Mouse (Mus musculus) right cerebral cortex, adult 2 months (tissue): ENCODE results near the gene Phf3.

ENCODE experiments used
- DNase-seq, 2 experiments: peaks; one replicate each; pipeline ENCODE4 v3.0.0; 2021 to 2022; ENCODE audit warnings: low spot score in 2 of 2

Phf3 gene

DNA sequence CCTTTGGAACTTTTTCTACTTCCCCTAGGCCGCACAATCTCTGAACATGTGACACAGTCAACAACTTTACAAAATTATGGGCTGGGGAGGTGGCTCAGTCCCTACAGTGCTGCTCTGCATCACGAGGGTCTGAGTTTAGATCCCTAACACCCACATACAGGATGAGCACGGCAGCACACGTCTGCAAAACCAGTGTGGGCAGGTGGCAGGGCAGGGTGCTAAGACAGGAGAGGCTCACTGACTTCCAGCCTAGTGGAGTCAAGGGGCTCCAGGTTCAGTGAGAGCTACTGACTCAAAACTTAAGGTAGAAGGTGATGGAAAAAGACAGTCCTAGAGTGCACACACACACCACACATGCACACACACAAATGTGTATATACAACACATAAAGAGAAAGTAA is 40.9 kb downstream of the Phf3 start:
- no peak for DNase-seq

DNA sequence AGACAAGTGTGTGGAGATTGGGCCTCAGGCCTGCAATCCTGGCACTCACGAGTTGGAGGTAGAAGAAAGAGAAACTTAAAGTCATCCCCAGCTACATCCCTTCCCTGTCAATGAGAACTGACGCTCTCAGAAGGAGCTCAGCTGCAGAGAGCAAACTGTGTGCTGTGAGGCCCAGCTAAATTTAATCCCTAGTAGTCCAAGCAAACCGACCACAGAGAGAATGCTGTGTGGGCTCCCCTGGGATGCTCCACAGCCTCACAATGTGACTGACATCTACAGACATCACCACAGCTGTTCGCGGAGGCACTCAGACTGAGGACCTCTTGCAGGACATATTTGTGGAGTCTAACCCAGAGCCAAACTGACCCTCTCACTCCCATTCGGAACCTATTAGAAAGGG is 54.3 kb downstream of the Phf3 start:
- no peak for DNase-seq

DNA sequence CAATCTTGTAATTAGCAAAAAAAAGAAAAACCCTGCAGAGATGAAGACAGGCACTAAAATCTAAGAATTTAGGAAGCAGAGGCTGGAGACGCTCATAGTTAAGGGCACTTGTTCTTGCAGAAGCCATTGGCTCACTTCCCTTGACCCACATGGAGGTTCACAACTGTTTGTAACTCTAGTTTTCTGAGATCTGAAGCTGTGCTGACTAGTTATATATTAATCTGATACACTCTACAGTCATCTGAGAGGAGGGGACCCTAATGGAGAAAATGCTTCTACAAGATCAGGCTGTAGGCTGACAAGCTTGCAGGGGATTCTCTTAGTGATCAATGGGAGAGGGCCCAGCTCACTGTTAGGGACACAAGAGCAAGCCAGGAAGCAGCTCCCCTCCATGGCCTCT is 58.1 kb downstream of the Phf3 start:
- no peak for DNase-seq

DNA sequence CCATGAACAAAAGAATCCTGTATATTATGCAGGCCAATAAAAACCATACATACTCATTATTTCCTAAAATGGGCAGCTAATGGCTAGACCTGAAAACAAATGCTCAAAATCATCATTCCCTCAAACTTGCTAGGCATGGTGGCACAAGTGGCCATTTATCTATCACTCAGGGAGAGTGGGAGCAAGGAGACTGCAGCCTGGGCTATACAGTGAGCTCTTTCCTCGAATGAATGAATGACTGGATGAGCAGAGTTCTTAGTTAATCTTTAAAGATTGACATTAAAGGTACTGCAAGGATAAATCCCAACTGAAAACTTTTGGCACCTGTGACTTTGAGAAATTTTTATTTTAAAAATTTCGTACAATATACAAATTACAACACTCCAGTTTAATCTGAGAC is 58.7 kb downstream of the Phf3 start:
- DNase-seq = no peak

DNA sequence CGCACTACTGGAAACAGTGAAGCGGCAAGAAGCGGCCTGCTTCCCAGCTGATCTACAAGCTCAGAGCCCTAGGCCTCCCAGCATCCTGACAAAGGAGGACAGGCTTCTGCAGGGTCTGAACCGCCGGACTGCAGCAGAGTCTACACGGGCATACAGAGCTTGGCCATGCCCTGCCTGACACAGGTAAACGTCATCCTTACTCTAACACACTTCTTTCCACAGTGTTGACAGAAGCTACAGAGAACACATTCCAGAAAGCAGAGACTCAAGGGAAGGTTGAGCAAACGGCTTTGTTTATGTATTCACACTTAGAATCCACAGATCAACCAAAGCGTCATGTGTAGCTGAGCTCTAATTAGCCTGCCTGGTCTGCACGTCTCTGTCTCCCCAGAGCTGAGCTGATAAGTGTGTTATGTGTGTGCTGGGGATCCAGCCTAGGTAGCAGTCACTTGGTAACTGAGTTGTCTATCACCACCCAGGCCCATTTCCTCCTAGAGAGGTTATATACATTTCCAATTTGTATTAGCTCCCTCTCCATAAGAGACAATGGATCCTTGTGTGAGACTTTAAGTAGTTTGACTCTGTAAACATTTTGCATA is 65.5 kb downstream of the Phf3 start:
- no peak for DNase-seq

DNA sequence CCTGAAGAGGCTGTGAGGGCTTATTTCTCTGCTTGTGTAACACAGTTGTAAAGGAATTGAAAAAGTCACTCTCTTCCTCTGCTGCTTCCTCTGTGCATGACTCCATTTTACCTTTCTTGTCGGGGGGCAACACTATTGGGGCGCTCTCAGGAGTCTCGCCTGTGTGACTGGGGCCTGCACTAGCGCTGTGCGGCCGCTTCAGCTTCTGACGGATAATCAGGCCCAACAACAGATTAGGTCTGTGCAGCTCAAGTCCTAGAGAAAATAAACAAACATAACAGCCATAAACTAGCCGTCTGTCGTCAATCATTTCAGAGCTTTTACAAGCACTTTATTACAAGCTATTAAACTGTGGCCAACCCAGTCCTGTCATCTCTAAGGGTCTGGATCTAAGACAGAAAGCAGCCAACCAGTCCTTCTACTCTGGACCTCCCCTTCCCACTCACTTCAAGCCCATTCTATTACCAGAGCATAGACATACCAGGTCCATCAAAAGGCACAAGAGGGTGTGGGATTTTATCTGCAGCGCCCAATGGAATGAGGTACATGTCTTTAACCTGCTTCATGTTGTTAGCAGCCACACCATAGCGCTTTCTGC is 67.9 kb downstream of the Phf3 start:
- no peak for DNase-seq

DNA sequence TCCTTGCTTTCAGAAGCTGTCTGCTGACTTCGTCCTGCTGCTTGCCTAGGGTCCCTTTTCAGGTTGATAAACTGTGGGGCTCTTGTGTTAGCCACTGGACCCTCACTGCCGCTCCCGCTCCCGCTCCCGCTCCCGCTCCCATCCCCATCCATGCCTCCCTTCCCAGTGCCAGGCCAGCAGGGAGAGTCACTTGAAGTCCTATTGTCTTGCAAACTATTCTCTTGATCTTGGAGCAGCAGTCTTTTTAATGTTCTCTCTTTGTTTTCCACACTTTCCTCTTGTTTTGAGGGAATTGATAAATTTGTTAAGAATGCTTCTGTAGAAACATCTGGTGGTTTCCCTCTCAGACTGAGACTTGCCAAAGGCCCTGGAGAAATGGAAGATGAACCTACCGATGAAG is 68.8 kb downstream of the Phf3 start:
- no peak for DNase-seq

DNA sequence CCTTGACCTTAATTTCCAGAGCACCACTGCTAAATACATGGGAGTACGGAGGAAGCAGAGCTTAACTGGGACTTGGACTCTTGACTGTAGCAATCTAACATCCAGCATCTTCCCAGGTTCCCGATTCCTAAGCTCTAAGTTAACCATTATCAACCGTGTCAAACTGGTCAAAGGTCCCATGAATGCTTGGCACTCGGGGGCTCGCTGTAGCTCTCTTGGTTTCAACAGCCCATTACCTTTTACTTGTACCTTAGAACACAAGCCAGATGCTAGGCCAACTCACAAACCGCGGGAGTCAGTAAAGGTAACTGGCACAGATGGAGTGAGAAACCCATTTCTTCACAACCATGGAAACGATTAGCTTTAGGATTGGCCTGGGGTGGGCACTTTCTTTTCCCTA is 71.8 kb downstream of the Phf3 start:
- no peak for DNase-seq

DNA sequence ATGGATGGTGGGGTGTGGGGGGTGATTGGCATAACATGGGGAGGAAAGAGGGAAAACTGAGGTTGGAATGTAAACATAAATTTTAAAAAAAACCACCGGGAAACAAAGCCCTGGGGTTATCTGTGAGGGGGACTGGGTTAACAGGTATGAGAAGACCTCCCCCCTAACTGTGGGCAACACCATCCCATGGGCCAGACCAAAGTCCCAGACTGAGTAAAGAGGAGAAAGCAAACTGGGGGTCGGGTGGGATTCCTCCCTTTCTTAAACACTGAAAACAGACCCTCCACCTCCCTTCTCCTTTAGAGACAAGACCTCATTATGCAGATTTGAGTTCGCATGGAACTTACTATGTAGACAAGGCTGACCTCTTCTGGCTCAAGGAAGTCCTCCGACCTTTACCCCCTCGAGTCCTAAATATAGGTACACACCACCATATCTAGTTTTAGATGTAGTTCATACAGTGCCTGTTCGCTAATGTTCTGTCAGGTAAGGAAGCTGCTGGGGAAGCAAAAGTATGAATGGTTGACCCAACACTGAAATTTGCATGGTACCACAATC is 74.4 kb downstream of the Phf3 start:
- DNase-seq = no peak

DNA sequence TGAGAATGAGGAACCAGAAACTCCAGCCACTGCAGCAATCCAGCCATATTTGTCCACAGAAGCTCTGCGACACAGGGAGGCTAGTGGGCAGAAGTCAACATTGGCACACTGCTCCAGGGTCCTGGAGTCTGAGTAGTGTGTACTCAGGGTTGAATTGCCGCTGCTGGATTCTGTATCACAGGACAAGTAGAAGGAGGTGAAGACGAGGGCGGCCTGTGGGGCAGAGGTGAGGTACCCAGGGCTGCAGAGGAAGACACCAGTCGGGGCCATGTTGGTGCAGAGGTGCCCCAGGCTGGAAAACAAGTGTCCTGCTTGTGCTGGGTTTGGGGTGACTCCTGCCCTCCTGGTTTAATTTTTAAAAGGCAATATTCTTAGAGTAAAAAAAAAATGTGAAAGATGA is 79.1 kb downstream of the Phf3 start:
- no peak for DNase-seq

DNA sequence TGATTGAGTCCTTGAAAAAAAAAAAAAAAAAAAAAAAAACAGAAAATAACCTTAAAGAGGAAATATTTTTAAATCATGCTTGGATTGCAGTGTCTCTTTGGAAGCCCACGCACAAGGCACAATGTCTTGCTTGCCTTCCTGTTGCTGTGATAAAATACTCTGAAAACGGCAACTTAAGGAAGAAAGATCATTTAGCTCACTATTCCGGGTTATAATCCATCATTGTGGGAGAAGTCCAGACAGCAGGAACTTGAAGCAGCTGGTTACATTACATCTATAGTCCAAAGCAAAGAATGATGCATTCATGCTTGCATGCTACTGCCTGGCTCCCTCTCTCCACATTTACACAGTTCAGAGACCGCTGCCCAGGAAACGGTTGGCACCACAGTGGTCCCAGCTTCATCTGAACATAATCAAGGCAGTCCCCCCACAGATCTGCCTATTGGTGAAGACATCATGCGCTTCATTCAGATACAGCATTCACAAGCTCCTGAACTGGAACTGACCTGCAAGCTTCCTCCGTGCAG is 80.3 kb downstream of the Phf3 start:
- no peak for DNase-seq

DNA sequence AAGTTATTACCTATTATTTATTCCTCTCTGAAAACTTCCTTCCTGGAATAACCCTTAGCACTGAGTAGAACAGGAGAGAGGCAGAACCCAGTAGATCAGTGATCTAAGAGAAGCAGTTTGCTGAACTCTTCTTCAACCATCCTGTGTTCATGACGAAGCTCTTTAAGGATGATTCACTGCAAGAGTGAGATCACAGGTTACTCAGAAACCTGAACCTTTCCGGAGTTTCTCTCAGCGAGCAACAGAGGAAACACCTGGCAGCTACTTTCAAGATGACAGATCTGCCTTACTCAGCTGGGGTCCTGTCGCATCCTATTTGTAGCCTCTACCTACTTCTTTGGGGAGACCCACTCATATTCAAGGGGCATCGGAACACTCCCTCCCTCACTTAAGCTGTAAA is 80.8 kb downstream of the Phf3 start:
- no peak for DNase-seq

DNA sequence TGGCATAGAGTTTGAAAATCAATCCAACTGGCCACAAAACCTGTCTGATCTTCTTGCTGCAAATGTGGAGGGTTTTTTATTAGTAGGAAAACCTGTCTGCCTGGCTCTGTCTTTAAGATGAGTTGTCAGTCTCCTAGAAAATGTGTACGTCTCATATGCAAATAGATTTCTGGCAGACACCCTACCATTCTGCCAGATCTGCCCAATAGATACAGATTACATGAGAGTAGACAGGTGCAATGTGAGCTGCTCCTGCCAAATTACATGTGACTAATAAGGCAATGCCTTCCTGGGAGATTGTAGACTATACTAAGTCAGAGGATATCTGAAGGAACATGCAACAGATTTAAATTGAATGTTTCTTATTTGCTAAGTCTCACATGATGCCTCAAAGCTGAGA is 83.5 kb downstream of the Phf3 start:
- no peak for DNase-seq

DNA sequence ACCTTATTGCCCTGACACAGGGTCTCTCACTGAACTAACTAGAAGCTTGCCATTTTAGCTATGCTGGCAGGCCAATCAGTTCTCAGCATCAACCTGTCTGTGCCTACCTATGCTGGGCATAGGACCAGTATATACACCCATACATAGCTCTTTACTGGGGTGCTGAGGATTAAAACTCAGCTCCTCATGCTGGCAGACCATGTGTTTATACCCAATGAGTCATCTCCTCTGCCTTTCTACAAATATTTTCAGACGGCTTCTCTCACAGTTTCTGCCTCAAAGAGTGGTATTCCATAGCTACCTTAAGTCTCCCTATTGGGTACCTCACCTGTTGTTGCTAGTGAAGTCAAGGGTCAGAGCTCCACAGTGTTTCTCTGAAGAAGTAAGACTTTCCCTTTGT is 84.0 kb downstream of the Phf3 start:
- DNase-seq = no peak

DNA sequence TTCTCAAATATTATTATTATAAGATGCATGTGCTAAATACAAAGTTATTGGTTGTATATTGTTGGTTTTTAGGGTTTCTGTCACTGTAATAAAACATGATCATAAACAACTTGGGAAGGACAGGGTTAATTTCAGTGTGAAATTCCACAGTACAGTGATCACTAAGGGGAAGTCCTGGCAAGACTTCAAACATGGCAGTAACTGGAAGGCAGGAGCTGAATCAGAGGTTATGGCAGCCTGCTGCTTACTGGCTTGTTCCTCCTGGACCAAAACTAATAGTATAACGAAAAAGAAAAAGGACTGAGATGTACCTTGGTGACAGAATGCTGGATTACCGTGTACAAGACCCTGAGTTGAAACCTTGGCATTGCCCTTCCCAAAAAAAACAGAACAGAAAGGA is 84.7 kb downstream of the Phf3 start:
- no peak for DNase-seq

DNA sequence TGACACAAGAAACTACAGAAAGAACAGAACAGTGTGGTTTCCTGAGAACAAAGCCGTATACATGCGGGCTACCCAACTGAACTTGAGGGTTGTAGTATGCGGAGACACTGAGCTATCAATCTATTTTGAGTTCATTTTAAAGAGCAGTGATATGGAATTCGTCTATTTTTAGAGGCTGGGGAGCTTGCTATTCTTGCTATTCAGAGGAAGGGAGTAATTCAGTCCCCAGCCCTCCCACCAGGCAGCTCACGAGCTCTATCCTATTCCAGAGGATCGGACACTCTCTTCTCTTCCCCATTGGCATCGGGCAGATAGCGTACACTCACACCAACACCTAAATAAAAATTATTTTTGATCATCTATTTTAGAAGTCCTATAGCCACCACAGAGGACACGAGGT is 87.1 kb downstream of the Phf3 start:
- no peak for DNase-seq

DNA sequence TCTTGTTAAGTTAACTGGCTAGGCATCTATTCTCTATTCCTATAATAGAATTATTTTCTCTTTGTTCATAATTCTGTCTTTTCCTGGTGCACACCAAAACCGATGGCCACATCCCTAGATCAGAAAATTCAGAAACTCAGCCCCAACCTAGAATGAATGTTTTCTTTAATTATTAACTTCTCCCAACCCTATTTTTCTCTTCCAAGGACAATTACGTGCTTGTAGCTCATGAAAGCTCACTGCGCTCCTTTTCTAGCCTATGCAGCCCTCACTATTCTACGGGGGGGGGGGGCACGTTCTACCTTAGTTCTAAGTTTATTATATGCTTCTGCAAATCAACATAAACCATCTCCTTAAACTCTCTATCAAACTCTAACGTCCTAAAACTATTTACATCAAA is 90.0 kb downstream of the Phf3 start:
- no peak for DNase-seq

DNA sequence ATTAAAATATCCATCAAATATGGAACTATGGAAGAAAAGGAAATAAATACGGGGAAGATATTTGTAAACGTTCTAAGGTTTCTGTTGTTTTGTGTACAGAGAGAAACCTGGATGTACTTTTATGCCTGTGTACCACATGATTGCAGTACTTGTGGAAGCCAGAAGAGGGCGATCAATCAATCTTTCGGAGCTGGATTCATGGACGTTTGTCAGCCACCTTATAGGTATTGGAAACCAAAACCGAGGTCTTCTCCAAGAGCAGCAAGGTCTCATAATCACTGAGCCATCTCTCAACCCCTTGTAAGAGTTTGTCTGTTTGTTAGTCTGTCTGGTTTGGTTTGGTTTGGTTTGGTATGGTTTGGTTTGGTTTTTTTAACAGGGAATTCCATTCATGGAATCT is 93.4 kb downstream of the Phf3 start:
- no peak for DNase-seq

DNA sequence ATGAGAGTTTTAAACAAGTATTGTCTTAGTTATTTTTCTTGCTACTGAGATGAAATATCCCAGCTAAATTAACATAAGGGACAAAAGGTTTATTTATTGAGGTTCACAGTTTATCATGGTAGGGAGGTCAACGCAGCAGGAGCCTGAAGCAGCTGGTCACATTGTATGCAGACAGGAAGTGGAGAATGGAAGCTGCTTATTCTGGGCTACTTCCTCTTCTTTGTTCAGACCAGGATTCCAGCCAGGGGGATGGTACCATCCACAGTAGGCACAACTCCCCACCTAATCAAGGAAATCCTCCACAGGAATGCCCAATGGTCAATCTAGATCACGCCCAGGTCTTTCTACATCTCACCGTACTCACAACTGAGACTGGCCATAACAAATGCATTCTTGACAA is 94.2 kb downstream of the Phf3 start:
- DNase-seq = no peak

DNA sequence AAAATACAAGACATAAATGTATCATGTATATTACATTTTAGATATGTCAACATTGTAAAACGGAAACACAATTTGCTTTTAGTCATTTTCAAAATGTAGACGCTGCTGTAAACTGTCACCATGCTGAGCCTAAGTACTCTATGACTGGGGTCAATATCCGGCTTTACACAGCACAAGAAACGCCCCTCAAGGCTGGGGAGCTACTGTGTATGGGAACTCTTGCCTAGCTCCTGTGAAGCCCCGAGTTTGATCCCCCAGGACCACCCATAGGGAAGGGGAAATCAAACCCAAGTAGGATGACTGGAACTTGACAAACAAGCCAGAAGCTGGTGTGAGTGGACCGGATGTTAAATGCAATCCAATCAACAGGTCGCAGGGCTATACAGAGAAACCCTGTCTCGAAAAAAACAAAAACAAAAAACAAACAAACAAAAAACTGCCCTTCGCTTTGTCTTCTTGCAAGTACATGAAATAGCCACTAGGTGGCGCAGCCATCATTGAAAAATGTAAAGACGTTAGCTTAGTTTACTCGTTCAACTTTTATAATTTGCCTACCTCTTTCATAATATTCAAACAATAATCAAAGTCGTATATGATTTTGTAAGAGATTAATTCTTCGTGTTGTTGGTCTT is 95.2 kb downstream of the Phf3 start:
- DNase-seq = no peak

DNA sequence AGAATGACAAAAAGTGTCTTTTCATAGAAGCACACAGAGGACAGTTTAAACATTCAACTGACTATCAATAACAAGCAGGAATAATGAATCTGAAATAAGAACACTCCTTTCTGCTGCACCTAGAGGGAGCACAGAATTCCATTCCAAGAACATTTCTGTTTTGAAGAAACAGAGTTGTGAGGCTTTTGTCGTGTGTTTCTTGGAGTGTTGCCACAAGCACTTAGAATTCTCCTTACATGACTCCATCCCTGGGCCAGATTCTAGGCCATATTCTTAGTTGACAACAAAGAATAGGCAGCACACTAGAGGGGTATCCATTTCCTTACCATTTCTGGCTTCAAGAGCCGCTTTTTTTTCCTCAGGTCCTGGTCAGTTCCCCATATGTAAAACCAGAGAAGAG is 97.5 kb downstream of the Phf3 start:
- DNase-seq = no peak

DNA sequence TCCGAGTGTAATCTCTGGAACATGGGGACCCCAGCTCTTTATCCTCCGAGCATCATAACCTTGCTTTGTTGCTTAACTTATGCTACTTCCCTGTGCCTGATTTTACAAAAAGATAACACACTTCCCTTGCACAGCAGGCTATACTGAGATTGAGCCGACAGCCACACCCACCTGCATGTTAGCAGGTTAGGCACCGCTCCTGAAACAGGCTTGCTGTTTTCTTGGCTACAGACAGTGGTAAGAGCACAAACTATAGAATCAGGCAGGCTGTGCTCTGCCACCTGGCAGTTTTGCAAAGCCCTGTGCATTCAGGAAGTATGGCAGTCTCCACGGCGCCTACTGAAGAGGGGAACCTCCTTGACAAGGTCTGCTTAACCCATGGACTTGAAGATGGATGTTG is 100.1 kb downstream of the Phf3 start:
- DNase-seq = no peak

DNA sequence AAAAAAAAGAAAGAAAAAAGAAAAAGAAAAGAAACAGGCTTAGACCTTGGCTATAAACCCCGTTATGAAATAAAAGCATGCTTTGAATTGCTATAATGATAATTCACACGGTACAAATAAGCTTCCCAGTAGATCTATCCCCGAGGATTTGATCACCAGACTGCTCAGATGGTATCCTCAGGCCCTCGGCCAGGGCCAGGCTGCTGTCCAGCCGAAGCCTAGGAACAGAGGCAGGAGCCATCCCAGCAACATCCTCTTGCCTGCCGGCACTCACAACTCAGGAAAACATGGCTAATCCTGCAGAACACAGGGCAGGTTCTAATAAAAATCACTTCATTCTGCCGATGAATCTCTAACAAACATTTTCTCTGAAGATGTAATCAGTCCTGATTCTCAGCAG is 100.9 kb downstream of the Phf3 start:
- DNase-seq = no peak
